Mouse (Mus musculus) hindbrain, embryonic 16.5 days (tissue): ENCODE data around the gene Tspan18. TPM values are rescaled to one million over a fixed set of nuclear protein-coding genes. Genes with fewer than 3 reads are reported as not detected.

Experiments used
- ATAC-seq: fragments of 200-750 bp; cut with Nextera tagmentation; 2 replicates; pipeline ENCODE4 v1.8.0; 2017; ENCODE audit warnings: moderate TSS enrichment, moderate library complexity
- H3K27ac ChIP-seq: fragments of 300-500 bp; sonication (generic); 2 replicates; pipeline ENCODE4 v1.5.1; 2014; ENCODE audit warnings: low read depth, mild to moderate bottlenecking, control low read depth, low read length, moderate library complexity
- H3K27me3 ChIP-seq: fragments of 300-500 bp; sonication (generic); replicated peaks from 2 replicates; pipeline ENCODE4 v1.6.1; 2014; ENCODE audit warnings: low read length; ENCODE audit not compliant: control insufficient read depth, insufficient read depth
- H3K36me3 ChIP-seq: fragments of 300-500 bp; sonication (generic); 2 replicates; pipeline ENCODE4 v1.6.1; 2014; ENCODE audit warnings: mild to moderate bottlenecking, low read length, moderate library complexity, mixed read lengths; ENCODE audit not compliant: control insufficient read depth, insufficient read depth
- H3K4me1 ChIP-seq: fragments of 300-500 bp; sonication (generic); 2 replicates; pipeline ENCODE4 v1.6.1; 2014; ENCODE audit warnings: low read depth, low read length; ENCODE audit not compliant: control insufficient read depth, insufficient read depth
- H3K4me2 ChIP-seq: fragments of 300-500 bp; sonication (generic); 2 replicates; pipeline ENCODE4 v1.6.1; 2014; ENCODE audit warnings: mild to moderate bottlenecking, low read length, control low read depth, moderate library complexity
- H3K4me3 ChIP-seq: fragments of 300-500 bp; sonication (generic); 2 replicates; pipeline ENCODE4 v1.5.1; 2014; ENCODE audit warnings: mild to moderate bottlenecking, low read length, control low read depth, moderate library complexity
- H3K9ac ChIP-seq: fragments of 300-500 bp; sonication (generic); 2 replicates; pipeline ENCODE4 v1.6.1; 2014; ENCODE audit warnings: low read depth, mild to moderate bottlenecking, control low read depth, low read length, moderate library complexity
- H3K9me3 ChIP-seq: fragments of 300-500 bp; sonication (generic); 2 replicates; pipeline ENCODE4 v1.6.1; 2014; ENCODE audit warnings: mild to moderate bottlenecking, low read length, moderate library complexity; ENCODE audit not compliant: control insufficient read depth
- WGBS: fragments of 180-500 bp; shearing (Covaris S2); extraction: QIAGEN DNeasy Blood & Tissue Kit; methylation state at CpG from one replicate; pipeline ENCODE4 v1.1.7; 2014; 5-methylcytosine and 5-hydroxymethylcytosine counted together
- polyA plus RNA-seq: library from polyadenylated mRNA; unstranded; fragments of >200 nt; fragmentation: Nextera tagmentation; extraction: Ambion mirVana; gene quantifications from 2 replicates; pipeline ENCODE4 v1.2.1, GENCODE M21; 2015

Gene Tspan18
- polyA plus RNA-seq, 1 experiment from 2014 or later, result 15.7 TPM

DNA sequence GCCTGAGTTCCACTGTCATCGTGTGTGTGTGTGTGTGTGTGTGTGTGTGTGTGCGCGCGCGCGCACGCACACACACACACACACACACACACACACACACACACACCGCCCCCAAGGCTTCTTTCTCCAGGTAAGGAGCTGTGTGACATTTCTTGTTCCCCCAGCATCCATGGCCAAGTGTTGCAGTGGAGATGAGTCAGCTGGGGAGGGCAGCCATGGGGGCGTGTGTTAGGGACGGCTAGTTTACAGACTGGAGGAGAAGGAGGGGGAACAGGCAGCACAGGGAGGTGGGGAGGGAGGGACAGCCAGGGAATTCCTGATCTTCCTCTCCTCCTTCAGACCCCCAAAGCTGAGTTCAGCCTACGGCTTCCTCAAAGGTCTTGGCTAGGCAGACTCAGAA is 151.4 kb downstream of the Tspan18 start:
- H3K27me3 ChIP-seq, result no peaks in the 10 kb centered on the region
- no peak overlapping the region for H3K9ac ChIP-seq
- WGBS, result 77% methylated on average over 10 of the region's 11 CpGs
- H3K4me1 ChIP-seq, result peaks cover 14% of the 10 kb centered on the region
- H3K4me2 ChIP-seq, result no peak overlapping the region
- no peak overlapping the region for H3K27ac ChIP-seq
- no peak overlapping the region for H3K4me3 ChIP-seq
- ATAC-seq, result no peak
- H3K9me3 ChIP-seq, result no peaks in the 10 kb centered on the region
- no peaks in the 10 kb centered on the region for H3K36me3 ChIP-seq

DNA sequence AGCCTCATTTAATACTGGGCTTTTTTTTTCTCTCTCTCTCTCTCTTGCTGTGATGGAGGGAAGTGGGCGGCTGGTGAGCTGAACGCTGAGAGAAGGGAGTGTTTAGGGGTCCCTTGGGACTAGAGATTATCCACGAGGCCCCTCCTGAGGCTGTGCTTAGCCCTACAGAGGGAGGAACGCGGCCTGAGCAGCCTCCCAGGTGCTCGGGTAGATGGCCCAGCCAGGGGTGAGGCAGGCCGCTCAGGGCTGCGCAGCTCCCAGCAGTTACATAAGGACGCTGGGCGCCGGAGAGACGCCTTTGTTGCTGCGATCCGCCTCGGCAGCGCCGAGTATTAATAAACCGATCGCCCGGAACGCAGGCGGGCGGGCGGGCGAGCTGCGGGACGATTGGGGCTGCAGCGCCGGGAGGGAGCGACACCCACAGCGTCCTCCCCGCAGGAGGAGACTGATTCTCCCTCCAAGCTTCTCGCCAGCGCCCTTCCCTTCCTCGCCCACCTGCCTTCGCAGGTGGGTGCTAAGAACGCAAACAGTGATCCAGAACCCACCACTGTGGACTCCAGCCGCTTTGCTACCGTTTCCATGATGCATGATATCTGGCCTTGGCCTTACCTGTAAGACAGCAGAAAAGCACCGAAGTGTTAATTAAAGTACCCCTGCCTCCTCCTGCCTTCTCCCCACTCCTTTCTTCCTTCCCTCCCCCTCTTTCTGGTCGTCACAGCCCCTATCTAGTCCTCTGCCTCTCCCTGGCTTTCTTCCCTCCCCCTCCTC is 154.0 kb downstream of the Tspan18 start:
- peak overlapping the region; percentile 66 for H3K9ac ChIP-seq
- peak overlapping the region; percentile 66 for H3K4me2 ChIP-seq
- H3K4me1 ChIP-seq, result peaks cover 34% of the 10 kb centered on the region
- H3K36me3 ChIP-seq, result no peaks in the 10 kb centered on the region
- no peaks in the 10 kb centered on the region for H3K9me3 ChIP-seq
- peak overlapping the region; percentile 27 for H3K4me3 ChIP-seq
- WGBS, result 2% methylated on average over 39 of the region's 41 CpGs
- peak overlapping the region; percentile 44 for H3K27ac ChIP-seq
- no peaks in the 10 kb centered on the region for H3K27me3 ChIP-seq
- no peak for ATAC-seq

DNA sequence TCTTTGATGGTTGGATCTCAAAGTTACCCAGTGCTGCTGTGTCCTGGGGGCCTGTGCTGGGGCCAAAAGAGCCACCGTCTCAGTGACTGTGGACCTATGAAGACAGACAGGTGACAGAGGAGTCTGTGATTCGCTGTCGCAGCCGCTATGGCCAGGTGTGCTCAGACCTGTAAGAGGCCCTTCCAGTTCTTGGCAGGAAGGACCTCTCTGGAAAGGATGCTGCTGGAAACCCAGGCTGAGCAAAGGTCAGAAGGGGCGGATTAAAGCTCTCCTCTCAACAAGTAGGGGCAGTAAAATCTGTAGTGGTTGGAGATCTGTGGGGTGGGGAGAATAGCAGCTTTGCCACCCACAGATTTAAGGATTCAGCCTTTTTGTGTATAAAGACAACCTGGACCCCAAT is 154.7 kb downstream of the Tspan18 start:
- no peak overlapping the region for H3K4me3 ChIP-seq
- H3K27ac ChIP-seq, result no peak overlapping the region; the same call in 1 of the 2 replicates
- 63% methylated on average over 5 of the region's 5 CpGs for WGBS
- H3K4me1 ChIP-seq, result peaks cover 37% of the 10 kb centered on the region
- peak overlapping the region; percentile 66 for H3K9ac ChIP-seq
- no peak for ATAC-seq
- H3K4me2 ChIP-seq, result peak overlapping the region; percentile 66; the same call in 1 of the 2 replicates
- no peaks in the 10 kb centered on the region for H3K27me3 ChIP-seq
- H3K36me3 ChIP-seq, result no peaks in the 10 kb centered on the region
- no peaks in the 10 kb centered on the region for H3K9me3 ChIP-seq

DNA sequence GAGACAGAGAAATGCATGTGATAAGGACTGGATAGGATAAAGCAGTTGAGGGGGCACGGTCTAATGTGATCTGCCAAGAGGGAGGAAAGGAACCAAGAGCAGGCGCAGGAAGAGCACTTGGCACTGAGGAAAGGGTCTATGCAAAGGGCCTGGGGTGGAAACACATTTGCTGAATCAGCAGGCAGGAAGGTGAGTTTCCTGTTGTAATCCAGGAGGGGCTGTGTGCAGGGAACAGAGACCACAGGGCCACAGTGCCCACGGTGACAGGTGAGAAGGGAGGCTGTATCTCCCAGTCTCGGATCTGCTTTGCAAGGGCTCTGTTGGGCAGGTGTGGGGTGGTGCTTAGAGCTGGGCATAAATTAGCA is 156.0 kb downstream of the Tspan18 start:
- Histone ChIP-seq H3K9me3 (no peaks in the 10 kb centered on the region), H3K27me3 (no peaks in the 10 kb centered on the region), H3K4me3 (no peak overlapping the region), H3K27ac (no peak overlapping the region), H3K4me2 (no peak overlapping the region), H3K9ac (no peak overlapping the region), H3K4me1 (peaks cover 40% of the 10 kb centered on the region), H3K36me3 (no peaks in the 10 kb centered on the region)
- no peak for ATAC-seq
- 76% methylated on average over 4 of the region's 4 CpGs for WGBS

DNA sequence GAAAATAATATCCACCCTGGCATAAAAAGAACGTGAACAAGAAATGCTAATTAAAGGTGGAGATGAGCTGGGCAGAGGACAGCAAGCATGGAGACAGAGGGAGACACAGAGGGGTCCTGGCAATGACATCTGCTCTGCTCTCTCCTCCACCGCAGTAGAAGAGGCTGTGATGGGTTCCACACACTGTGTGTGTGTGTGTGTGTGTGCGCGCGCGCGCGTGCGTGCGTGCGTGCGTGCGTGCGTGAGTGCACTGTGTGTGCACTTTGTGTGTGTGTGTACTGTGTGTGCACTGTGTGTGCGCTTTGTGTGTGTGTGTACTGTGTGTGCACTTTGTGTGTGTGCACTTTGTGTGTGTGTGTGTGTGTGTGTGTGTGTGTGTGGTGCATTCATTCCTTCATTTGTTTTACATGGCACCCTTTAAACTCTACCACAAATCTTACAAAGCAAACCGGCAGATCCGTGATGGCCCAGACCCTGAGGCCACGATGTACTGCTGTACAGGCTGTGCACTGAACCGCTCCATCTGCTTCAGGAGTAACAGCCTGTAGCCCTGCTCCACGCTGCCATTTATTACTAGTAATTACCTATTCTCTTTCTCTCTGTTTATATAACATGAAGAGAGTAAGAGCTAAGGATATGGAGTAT is 156.5 kb downstream of the Tspan18 start:
- WGBS, result 57% methylated on average over 20 of the region's 20 CpGs
- H3K4me1 ChIP-seq, result peaks cover 40% of the 10 kb centered on the region
- ATAC-seq, result peak; percentile 40

DNA sequence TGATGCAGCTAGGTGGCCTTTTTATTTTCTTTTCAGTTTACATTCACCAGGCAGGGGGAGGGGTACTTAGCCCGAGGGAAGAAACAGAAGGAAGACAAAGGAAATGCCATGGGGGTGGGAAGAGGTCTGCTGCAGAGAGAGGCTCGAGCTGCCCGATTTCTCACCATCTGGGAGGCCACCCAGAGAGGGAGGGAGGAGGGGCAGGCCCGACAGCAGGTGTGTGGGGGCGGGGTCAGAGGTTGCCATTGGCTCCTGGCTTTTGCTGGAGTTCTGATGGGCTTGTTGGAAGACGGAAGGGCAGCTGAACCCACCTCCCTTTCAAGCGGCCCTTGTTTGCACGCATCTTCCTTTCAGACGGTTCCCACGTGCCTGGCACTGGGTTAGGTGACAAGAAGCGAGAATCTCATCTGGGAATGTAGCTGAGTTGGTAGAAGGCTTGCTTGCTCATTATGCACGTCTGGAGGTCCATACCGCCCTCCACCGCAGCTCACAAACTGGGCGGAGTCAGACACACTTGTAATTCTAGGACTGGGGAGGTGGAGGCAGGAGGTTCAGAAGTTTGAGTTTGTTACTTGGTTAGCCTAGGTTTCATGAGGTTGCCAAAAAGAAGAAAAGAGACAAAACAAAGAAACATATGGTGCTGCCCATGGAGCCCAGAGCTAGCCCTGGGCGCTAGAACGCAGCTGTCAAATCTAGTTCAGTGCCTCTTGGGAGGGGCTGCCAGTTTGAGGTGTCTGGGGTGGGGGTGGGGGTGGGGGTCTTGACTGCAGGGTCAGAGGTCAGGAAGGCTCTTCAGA is 157.2 kb downstream of the Tspan18 start:
- Histone ChIP-seq H3K36me3 (no peaks in the 10 kb centered on the region), H3K27ac (peak overlapping the region; percentile 69), H3K4me2 (peak overlapping the region; percentile 10; the same call in 1 of the 2 replicates), H3K4me1 (peaks cover 43% of the 10 kb centered on the region), H3K9me3 (no peaks in the 10 kb centered on the region), H3K27me3 (no peaks in the 10 kb centered on the region), H3K4me3 (no peak overlapping the region), H3K9ac (peak overlapping the region; percentile 25; the same call in 1 of the 2 replicates)
- ATAC-seq, result peak; percentile 41; the same call in 1 of the 2 replicates
- WGBS, result 4% methylated on average over 17 of the region's 17 CpGs

More for the DNA sequence above, 156.5 kb downstream of the Tspan18 start:
- no peaks in the 10 kb centered on the region for H3K27me3 ChIP-seq
- H3K9me3 ChIP-seq, result no peaks in the 10 kb centered on the region
- H3K9ac ChIP-seq, result no peak overlapping the region
- no peak overlapping the region for H3K4me3 ChIP-seq
- peak overlapping the region; percentile 69 for H3K27ac ChIP-seq
- no peak overlapping the region for H3K4me2 ChIP-seq
- no peaks in the 10 kb centered on the region for H3K36me3 ChIP-seq

DNA sequence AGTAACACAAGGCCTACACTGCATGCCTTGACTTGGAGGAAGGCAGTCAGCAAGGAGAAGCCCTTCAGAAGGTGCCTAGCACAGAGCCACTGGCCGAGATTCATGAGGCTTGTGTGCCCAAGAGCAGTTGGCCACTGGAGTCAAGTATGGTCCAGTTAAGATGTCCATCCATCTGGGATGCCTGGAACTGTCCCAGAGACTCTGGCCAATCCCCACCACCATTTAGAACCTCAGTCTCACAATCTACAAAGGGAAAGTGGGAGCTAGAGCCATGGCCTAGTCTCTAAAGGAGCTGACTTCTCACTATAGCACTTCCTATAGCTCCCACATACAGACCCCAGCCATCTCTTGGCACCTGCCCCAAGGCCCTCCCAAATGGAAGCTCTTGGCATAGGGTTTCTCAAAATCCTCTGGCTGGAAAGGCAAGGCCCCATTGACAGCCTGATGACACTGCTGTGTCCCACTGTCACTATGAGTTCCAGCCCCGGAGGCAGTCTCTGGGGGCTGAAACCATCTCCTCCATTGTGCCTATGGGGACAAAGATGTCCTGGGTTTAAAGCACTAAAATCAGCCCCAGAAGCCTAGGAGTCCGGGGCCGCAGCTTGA is 158.0 kb downstream of the Tspan18 start:
- H3K27me3 ChIP-seq, result no peaks in the 10 kb centered on the region
- peaks cover 43% of the 10 kb centered on the region for H3K4me1 ChIP-seq
- no peaks in the 10 kb centered on the region for H3K9me3 ChIP-seq
- H3K9ac ChIP-seq, result peak overlapping the region; percentile 23; the same call in 1 of the 2 replicates
- ATAC-seq, result peak; percentile 1; the same call in 1 of the 2 replicates
- WGBS, result 22% methylated on average over 4 of the region's 4 CpGs
- peak overlapping the region; percentile 69 for H3K27ac ChIP-seq
- H3K4me3 ChIP-seq, result no peak overlapping the region
- no peaks in the 10 kb centered on the region for H3K36me3 ChIP-seq
- no peak overlapping the region for H3K4me2 ChIP-seq

DNA sequence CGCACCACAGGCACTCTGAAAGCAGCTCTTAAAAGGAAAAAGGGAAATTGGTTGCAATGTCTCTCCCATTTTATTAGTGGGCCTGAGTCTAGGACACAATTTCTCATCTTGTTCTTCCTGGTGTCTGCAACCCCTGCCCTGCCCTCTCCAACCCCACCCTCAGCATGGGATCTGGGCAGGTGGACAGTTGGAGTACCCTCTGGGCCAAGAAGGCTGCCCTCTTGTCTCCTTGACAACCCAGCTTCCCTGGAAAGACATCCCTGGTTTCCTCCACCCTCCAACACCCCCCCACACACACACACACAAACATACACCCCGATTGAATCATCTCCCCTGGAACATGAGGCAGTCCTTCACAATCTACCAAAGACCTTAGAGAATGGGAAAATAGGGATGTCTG is 158.6 kb downstream of the Tspan18 start:
- H3K27me3 ChIP-seq, result no peaks in the 10 kb centered on the region
- WGBS, result 41% methylated on average over 2 of the region's 2 CpGs
- H3K4me3 ChIP-seq, result no peak overlapping the region
- no peak overlapping the region for H3K9ac ChIP-seq
- no peak overlapping the region for H3K4me2 ChIP-seq
- peak overlapping the region; percentile 69 for H3K27ac ChIP-seq
- no peaks in the 10 kb centered on the region for H3K36me3 ChIP-seq
- ATAC-seq, result no peak
- H3K9me3 ChIP-seq, result no peaks in the 10 kb centered on the region
- H3K4me1 ChIP-seq, result peaks cover 46% of the 10 kb centered on the region
